Mouse (Mus musculus) kidney, embryonic 14.5 days (tissue): ENCODE data around the gene Shank3. TPM values are rescaled to one million over a fixed set of nuclear protein-coding genes. Genes with fewer than 3 reads are reported as not detected.

Source experiments
- ATAC-seq: fragments of 200-750 bp; cut with Nextera tagmentation; 2 replicates; pipeline ENCODE4 v1.8.0; 2017; ENCODE audit warnings: moderate number of reproducible peaks, mild to moderate bottlenecking, moderate TSS enrichment, moderate library complexity; ENCODE audit not compliant: low FRiP score, low TSS enrichment
- H3K27ac ChIP-seq: fragments of 300-500 bp; sonication (generic); 2 replicates; pipeline ENCODE4 v1.5.1; 2014; ENCODE audit warnings: low read depth, mild to moderate bottlenecking, low read length, moderate library complexity, mixed read lengths
- H3K27me3 ChIP-seq: fragments of 300-500 bp; sonication (generic); 2 replicates; pipeline ENCODE4 v1.6.1; 2014; ENCODE audit warnings: mild to moderate bottlenecking, low read length; ENCODE audit not compliant: control insufficient read depth, insufficient read depth
- H3K36me3 ChIP-seq: fragments of 300-500 bp; sonication (generic); 2 replicates; pipeline ENCODE4 v1.6.1; 2014; ENCODE audit warnings: low read length, mixed read lengths; ENCODE audit not compliant: control insufficient read depth, insufficient read depth
- H3K4me1 ChIP-seq: fragments of 300-500 bp; sonication (generic); 2 replicates; pipeline ENCODE4 v1.6.1; 2014; ENCODE audit warnings: low read length, mixed read lengths; ENCODE audit not compliant: control insufficient read depth, insufficient read depth
- H3K4me2 ChIP-seq: fragments of 300-500 bp; sonication (generic); replicated peaks from 2 replicates; pipeline ENCODE4 v1.6.1; 2014; ENCODE audit warnings: low read depth, mild to moderate bottlenecking, low read length
- H3K4me3 ChIP-seq: fragments of 300-500 bp; sonication (generic); 2 replicates; pipeline ENCODE4 v1.5.1; 2014; ENCODE audit warnings: mild to moderate bottlenecking, low read length
- H3K9ac ChIP-seq: fragments of 300-500 bp; sonication (generic); 2 replicates; pipeline ENCODE4 v1.6.1; 2014; ENCODE audit warnings: low read depth, mild to moderate bottlenecking, low read length, moderate library complexity
- H3K9me3 ChIP-seq: fragments of 300-500 bp; sonication (generic); 2 replicates; pipeline ENCODE4 v1.6.1; 2016; ENCODE audit warnings: low read length; ENCODE audit not compliant: control insufficient read depth
- WGBS: fragments of 180-500 bp; shearing (Covaris S2); extraction: QIAGEN DNeasy Blood & Tissue Kit; methylation state at CpG from one replicate; pipeline ENCODE4 v1.1.7; 2014; 5-methylcytosine and 5-hydroxymethylcytosine counted together
- polyA plus RNA-seq: library from polyadenylated mRNA; unstranded; fragments of >200 nt; fragmentation: Nextera tagmentation; extraction: Ambion mirVana; gene quantifications from 2 replicates; pipeline ENCODE4 v1.2.1, GENCODE M21; 2014

The Shank3 gene
- polyA plus RNA-seq, 1 experiment from 2014 or later = 2.5 TPM

- H3K36me3 ChIP-seq = no peaks in the 10 kb centered on the region; the same call in 1 of the 2 replicates
- H3K9ac ChIP-seq = no peak overlapping the region
- H3K27ac ChIP-seq = no peak overlapping the region
- H3K27me3 ChIP-seq = peaks cover 10% of the 10 kb centered on the region
- no peak for ATAC-seq
- H3K4me3 ChIP-seq = no peak overlapping the region
- WGBS = 92% methylated on average over 9 of the region's 9 CpGs
- H3K4me2 ChIP-seq = no peak overlapping the region
- no peaks in the 10 kb centered on the region for H3K9me3 ChIP-seq
- 0 out of 2 replicates have a peak, but pooled peaks cover 4% of the 10 kb centered on the region for H3K4me1 ChIP-seq
Observed at GRCm38 (mm10) chr15:89504838-89505237, 5.4 kb downstream of the Shank3 start.

DNA sequence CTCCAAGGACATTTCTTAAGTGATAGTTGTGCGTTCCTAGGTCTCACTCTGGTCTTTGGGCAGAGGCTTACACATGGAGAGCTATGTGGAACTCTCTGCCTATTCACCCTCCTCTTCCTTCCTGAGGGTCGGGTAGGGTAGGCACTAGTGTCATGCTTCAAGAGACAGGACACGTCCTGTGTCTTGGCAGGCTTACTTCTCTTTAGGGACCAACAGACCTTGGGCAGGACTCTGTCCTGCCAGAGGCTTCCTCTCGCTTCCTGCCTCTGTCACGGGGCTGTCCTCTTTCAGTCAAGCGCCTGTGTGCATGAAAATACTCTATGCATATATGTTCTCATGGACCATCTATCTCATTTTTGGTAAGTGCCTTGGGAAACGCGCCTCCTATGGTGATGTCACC lies 8.3 kb downstream of the Shank3 start:
- Histone ChIP-seq H3K27me3 (no peaks in the 10 kb centered on the region), H3K36me3 (no peaks in the 10 kb centered on the region; the same call in 1 of the 2 replicates), H3K9ac (no peak overlapping the region), H3K4me2 (no peak overlapping the region), H3K4me3 (no peak overlapping the region), H3K4me1 (no peaks in the 10 kb centered on the region), H3K9me3 (no peaks in the 10 kb centered on the region), H3K27ac (no peak overlapping the region)
- ATAC-seq = no peak
- 88% methylated on average over 8 of the region's 8 CpGs for WGBS

- no peak overlapping the region for H3K9ac ChIP-seq
- H3K4me3 ChIP-seq = no peak overlapping the region
- H3K4me1 ChIP-seq = no peaks in the 10 kb centered on the region
- H3K36me3 ChIP-seq = no peaks in the 10 kb centered on the region
- 68% methylated on average over 4 of the region's 4 CpGs for WGBS
- no peak overlapping the region for H3K4me2 ChIP-seq
- no peaks in the 10 kb centered on the region for H3K9me3 ChIP-seq
- no peaks in the 10 kb centered on the region for H3K27me3 ChIP-seq
- H3K27ac ChIP-seq = no peak overlapping the region
- ATAC-seq = no peak
Observed at GRCm38 (mm10) chr15:89512679-89513078, 13.3 kb downstream of the Shank3 start.

DNA sequence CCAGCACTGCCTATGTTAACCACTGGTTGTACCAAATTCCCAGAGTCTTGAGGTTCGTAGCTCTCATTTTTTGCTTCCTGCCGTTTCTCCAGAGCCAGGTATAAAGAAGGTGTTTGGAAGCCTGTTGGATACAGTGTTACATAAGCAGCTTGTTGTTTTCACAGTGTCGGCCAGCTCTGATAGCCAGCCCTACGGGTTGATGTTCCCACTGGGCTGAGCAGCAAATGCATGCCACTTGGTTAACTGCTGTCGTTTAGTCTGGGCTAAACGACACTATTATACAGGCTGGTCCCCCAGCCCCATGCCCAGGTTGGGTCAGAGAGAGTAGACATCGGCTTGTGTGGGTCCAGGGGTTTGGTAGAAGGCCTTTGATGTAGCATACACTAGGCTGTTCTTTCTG lies 22.5 kb downstream of the Shank3 start:
- H3K27ac ChIP-seq = no peak overlapping the region
- ATAC-seq = no peak
- H3K27me3 ChIP-seq = peaks cover 34% of the 10 kb centered on the region
- no peak overlapping the region for H3K4me2 ChIP-seq
- no peaks in the 10 kb centered on the region; the same call in 1 of the 2 replicates for H3K36me3 ChIP-seq
- H3K9me3 ChIP-seq = no peaks in the 10 kb centered on the region
- no peak overlapping the region for H3K4me3 ChIP-seq
- no peak overlapping the region for H3K9ac ChIP-seq
- 45% methylated on average over 7 of the region's 7 CpGs for WGBS
- no peaks in the 10 kb centered on the region for H3K4me1 ChIP-seq

GRCm38 (mm10) chr15:89522566-89523282 lies 23.3 kb downstream of the Shank3 start:
- WGBS = 88% methylated on average over 10 of the region's 10 CpGs
- Histone ChIP-seq H3K4me2 (peak overlapping the region; percentile 94; the same call in 1 of the 2 replicates), H3K4me3 (0 out of 2 replicates have a peak overlapping the region, but pooled peaks have one; percentile 59), H3K27me3 (peaks cover 34% of the 10 kb centered on the region), H3K9ac (no peak overlapping the region), H3K36me3 (no peaks in the 10 kb centered on the region; the same call in 1 of the 2 replicates), H3K9me3 (no peaks in the 10 kb centered on the region), H3K4me1 (no peaks in the 10 kb centered on the region), H3K27ac (no peak overlapping the region)
- ATAC-seq = no peak

GRCm38 (mm10) chr15:89523283-89523832 lies 23.9 kb downstream of the Shank3 start:
- Histone ChIP-seq H3K9ac (peak overlapping the region; percentile 66; the same call in 1 of the 2 replicates), H3K27ac (no peak overlapping the region), H3K9me3 (no peaks in the 10 kb centered on the region), H3K4me1 (no peaks in the 10 kb centered on the region), H3K4me3 (peak overlapping the region; percentile 59), H3K36me3 (no peaks in the 10 kb centered on the region; the same call in 1 of the 2 replicates), H3K27me3 (peaks cover 34% of the 10 kb centered on the region), H3K4me2 (peak overlapping the region; percentile 94)
- 14% methylated on average over 20 of the region's 47 CpGs for WGBS
- ATAC-seq = peak; percentile 52; the same call in 1 of the 2 replicates

GRCm38 (mm10) chr15:89524001-89524571 lies 24.7 kb downstream of the Shank3 start:
- WGBS = 8% methylated on average over 41 of the region's 52 CpGs
- Histone ChIP-seq H3K4me2 (peak overlapping the region; percentile 94), H3K9ac (peak overlapping the region; percentile 66), H3K4me3 (peak overlapping the region; percentile 59), H3K4me1 (no peaks in the 10 kb centered on the region), H3K9me3 (no peaks in the 10 kb centered on the region), H3K27ac (no peak overlapping the region), H3K36me3 (no peaks in the 10 kb centered on the region; the same call in 1 of the 2 replicates), H3K27me3 (peaks cover 34% of the 10 kb centered on the region)
- 0 out of 2 replicates have a peak, but pooled peaks have one; percentile 8 for ATAC-seq

DNA sequence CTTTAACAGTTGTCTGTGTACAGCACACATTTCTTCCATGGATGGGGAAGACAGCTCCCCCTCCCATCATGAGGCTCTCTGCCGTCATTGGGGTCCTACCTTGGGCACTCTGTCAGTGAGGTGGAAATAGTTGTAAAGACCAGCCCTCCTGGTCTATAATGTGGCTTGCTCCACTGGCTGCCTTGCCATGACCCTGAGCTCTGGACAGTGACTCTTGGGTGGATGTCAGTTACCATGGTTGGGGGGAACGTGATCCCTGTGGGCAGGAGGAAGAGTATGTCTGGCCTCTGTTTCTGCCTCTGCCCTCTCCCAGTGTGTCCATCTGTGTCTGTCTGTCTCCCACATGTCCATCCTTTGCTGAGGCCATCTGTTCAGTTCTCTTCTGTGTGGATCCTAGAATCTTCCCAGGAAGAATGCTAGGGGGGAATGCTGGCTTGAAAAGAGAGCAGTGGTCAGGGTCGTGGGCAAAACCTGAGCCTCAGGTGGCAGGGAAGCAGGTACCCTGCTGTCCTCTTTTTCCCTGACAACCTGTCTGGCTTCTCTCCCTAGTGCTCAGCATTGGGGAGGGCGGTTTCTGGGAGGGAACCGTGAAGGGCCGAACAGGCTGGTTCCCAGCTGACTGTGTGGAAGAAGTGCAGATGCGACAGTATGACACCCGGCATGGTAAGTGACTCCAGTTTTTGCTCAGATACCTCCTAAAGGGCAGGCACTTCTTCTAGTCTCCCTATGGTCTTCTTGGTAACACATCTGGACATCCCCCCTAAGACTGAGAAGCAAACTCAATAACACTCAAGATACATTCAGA lies 25.4 kb downstream of the Shank3 start:
- no peaks in the 10 kb centered on the region for H3K4me1 ChIP-seq
- no peaks in the 10 kb centered on the region; the same call in 1 of the 2 replicates for H3K36me3 ChIP-seq
- no peak for ATAC-seq
- peak overlapping the region; percentile 59 for H3K4me3 ChIP-seq
- WGBS = 61% methylated on average over 8 of the region's 8 CpGs
- H3K4me2 ChIP-seq = peak overlapping the region; percentile 94
- peaks cover 34% of the 10 kb centered on the region for H3K27me3 ChIP-seq
- no peaks in the 10 kb centered on the region for H3K9me3 ChIP-seq
- no peak overlapping the region for H3K27ac ChIP-seq
- no peak overlapping the region for H3K9ac ChIP-seq
